Mouse (Mus musculus): Measurements from ENCODE around the gene Tmem150c. TPM values are rescaled to one million over a fixed set of nuclear protein-coding genes. Genes with fewer than 3 reads are reported as not detected.

The Tmem150c gene
- polyA plus RNA-seq, 1 experiment from 2014 or later: 8.2 TPM

DNA sequence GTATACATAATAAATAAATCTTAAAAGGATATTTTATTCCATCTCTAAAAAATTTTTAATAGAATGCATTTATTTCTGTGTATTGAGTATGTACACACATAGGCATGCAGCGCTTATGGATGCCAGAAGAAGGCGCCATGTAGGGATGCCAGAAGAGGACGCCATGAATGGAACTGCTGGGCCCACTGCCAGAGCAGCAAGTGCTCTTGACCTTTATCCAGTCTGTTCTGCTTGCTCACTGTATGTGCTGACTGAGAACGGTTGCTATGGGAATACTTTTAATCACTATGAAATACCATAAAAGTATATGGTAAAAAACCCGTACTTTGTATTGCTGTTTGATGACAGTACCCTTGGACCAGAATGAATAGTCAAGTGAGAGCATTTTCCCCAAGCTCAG, 116.2 kb downstream of the Tmem150c start:
- peaks cover 29% of the 10 kb centered on the region for H3K4me1 ChIP-seq
- WGBS: 88% methylated on average over 5 of the region's 5 CpGs

DNA sequence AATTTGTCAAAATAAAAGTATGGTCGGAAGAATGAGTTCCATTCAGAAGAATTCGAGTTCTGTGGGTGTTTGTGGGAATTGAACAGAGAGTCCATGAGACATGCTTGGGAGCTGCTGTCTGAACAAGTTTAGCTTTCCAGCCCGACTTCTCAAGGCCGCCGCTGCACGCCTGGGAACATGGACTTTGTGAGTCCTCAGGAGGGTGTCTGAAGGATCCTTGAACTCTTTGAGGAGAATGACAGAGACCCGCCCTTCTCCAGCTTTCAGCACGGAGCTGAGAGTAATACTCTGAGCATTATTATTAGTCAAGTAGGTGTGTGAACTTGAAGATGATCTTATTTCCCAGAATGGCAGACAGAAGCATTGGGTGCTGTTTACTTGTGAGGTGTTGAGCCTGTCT, 117.1 kb downstream of the Tmem150c start:
- WGBS: 95% methylated on average over 8 of the region's 8 CpGs
- Histone ChIP-seq H3K4me1 (peaks cover 22% of the 10 kb centered on the region), H3K9ac (no peak overlapping the region)

More for the DNA sequence above, 116.2 kb downstream of the Tmem150c start:
- ATAC-seq (ENCODE audit: low FRiP score): no peak
- Histone ChIP-seq H3K27me3 (no peaks in the 10 kb centered on the region), H3K9me3 (replicated peaks) (no peaks in the 10 kb centered on the region), H3K4me3 (no peak overlapping the region), H3K4me2 (replicated peaks) (no peak overlapping the region), H3K36me3 (no peaks in the 10 kb centered on the region), H3K9ac (no peak overlapping the region), H3K27ac (no peak overlapping the region)

DNA sequence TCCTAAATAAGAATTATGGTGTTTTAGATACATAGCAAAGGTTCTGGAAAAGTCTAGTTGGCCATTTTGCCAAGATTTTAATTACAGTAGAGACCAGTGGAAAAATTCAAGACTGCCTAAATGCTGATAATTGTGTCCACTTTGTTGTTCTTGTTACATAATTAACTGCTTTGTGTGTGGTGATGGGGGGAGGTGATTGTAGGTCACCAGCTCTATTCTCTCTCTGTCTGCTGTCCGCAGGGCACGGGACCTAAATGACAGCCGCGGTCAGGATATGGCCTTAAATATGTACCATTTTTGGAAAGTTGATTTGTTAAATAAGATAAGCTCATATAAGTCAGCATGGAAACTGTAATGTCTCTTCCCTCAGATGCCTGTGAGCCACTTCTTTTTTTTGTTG, 118.3 kb downstream of the Tmem150c start:
- Histone ChIP-seq H3K9ac (no peak overlapping the region), H3K27ac (no peak overlapping the region), H3K36me3 (peaks cover 6% of the 10 kb centered on the region; the same call in 1 of the 2 replicates), H3K27me3 (no peaks in the 10 kb centered on the region), H3K9me3 (replicated peaks) (no peaks in the 10 kb centered on the region), H3K4me3 (no peak overlapping the region), H3K4me2 (replicated peaks) (peak overlapping the region; percentile 73), H3K4me1 (peaks cover 22% of the 10 kb centered on the region)
- 69% methylated on average over 4 of the region's 4 CpGs for WGBS
- no peak for ATAC-seq (ENCODE audit: low FRiP score)

More for the DNA sequence above, 117.1 kb downstream of the Tmem150c start:
- no peak overlapping the region for H3K27ac ChIP-seq
- H3K4me2 ChIP-seq (replicated peaks): no peak overlapping the region
- no peak overlapping the region for H3K4me3 ChIP-seq
- H3K36me3 ChIP-seq: no peaks in the 10 kb centered on the region
- no peaks in the 10 kb centered on the region for H3K9me3 ChIP-seq (replicated peaks)
- no peaks in the 10 kb centered on the region for H3K27me3 ChIP-seq
- no peak for ATAC-seq (ENCODE audit: low FRiP score)

DNA sequence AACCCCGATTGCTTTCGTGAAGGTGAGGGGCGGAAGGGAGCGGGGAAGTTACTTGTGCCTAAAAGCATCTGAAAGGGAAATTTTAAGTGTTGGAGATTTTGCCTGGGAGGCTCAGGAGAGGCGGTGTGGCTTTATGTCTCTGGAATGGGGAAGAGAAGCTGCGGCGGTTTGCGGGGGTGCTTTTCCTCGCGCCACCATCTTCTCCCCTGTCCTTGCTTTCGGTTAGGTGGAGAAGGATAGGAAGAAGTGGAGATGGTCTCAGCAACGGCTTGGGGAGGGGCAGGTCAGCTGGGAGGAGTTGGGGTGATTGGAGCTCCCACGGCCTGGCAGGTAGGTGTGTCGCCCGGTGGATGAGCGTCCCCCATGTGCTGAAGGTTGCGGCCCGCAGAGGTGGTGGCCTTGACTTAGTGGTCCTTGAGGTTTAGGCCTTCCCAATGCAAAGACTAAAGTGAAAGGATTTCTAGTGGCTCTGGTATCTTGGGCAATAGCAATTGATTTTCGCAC, 119.3 kb downstream of the Tmem150c start:
- Histone ChIP-seq H3K4me3 (peak overlapping the region; percentile 96), H3K9me3 (replicated peaks) (no peaks in the 10 kb centered on the region), H3K4me1 (peaks cover 26% of the 10 kb centered on the region), H3K27me3 (no peaks in the 10 kb centered on the region), H3K27ac (peak overlapping the region; percentile 99), H3K9ac (peak overlapping the region; percentile 99), H3K4me2 (replicated peaks) (peak overlapping the region; percentile 73), H3K36me3 (peaks cover 10% of the 10 kb centered on the region)
- 2% methylated on average over 19 of the region's 19 CpGs for WGBS
- no peak for ATAC-seq (ENCODE audit: low FRiP score)

DNA sequence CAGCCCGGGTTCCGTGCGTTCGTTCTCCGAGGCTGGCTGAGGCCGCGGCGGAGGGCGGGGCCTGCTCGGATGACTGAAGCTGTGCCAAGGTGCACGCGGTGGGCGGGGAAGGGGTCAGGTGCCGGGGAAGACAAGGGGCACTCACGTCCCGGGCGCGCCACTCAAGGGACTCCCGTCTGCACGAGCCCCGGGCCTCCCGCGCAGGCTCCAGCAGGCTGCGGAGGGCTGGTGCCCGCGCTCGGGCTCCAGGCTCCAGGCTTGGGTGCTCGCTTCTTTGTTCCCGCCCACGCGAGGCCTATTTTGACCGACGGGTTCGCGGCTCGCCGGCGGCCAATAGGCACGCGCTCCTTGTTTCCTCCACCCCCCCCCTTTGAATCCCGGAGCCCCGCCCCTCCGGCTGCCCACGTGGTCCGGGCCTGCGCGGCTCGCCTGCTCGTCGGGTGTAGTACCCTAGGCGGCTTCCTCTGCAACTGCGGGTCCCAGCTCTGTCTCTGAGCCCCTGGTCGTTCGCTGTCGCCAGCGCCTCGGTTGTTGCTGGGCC, 119.9 kb downstream of the Tmem150c start, which contains the start of the genes Hnrnpdl and Enoph1:
Gene Hnrnpdl, minus strand, starts transcription at position 63 of the 541 bp plus-strand sequence.
Gene Enoph1, plus strand, starts transcription at position 384 of the 541 bp plus-strand sequence.
- peak within 1 kb of the TSS; percentile 99 for H3K9ac ChIP-seq
- H3K4me3 ChIP-seq: peak within 1 kb of the TSS; percentile 96
- peak within 1 kb of the TSS; percentile 99 for H3K27ac ChIP-seq
- peaks cover 14% of the 10 kb centered on the region for H3K36me3 ChIP-seq
- no peaks in the 10 kb centered on the region for H3K27me3 ChIP-seq
- H3K4me1 ChIP-seq: peaks cover 26% of the 10 kb centered on the region
- WGBS: under 1% methylated on average over 57 of the region's 57 CpGs
- peak within 1 kb of the TSS; percentile 73 for H3K4me2 ChIP-seq (replicated peaks)
- no peaks in the 10 kb centered on the region for H3K9me3 ChIP-seq (replicated peaks)
- ATAC-seq (ENCODE audit: low FRiP score): peak; percentile 92

DNA sequence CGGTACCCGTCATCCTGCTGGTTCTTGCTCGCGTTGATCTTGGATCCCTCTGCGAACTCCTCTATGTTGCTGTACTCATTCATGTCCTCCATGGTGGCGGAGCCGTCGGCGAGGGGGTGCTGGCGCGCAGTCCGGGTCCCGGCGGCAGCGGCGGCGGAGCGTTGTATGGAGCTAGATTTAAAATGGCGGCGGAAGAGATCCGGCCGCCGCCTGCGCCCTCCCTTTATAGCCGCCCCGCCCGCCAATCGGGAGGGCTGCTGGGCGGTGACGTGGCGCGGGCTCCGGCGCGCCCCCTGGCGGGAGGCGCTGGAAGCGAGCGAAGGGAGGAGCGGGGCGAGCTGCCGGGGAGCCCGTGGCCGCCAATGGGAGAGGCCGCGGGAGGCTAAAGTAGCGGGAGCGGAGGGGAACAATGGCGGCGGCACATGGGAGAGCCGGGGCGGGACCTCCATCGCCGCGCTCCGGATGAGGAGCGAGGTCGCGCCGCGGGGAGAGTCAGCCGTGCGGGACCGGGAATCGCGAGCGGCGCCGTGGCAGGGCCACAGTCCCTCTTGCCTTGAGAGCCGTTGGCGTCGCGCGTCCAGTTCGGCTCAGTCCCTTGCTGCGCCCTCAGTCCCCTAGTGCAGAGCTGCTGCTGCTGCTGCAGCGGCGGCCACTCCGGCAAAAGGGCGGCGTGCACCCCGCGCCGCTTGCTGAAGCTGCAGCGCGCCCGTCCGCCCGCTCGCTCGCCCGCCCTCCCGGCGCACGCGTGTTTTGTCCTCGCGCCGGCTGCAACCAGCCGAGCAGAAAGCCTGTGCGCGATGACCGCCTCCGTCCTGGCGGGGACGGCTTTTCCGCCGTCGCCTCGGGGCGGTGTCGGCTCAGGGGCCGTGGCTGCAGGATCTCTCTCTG, 120.7 kb downstream of the Tmem150c start:
- H3K27ac ChIP-seq: peak overlapping the region; percentile 99
- whole genome bisulfite sequencing: under 1% methylated on average over 105 of the region's 113 CpGs
- no peaks in the 10 kb centered on the region for H3K27me3 ChIP-seq
- peak overlapping the region; percentile 96 for H3K4me3 ChIP-seq
- ATAC-seq (ENCODE audit: low FRiP score): peak; percentile 74
- H3K36me3 ChIP-seq: peaks cover 21% of the 10 kb centered on the region
- no peaks in the 10 kb centered on the region for H3K9me3 ChIP-seq (replicated peaks)
- peak overlapping the region; percentile 99 for H3K9ac ChIP-seq
- peak overlapping the region; percentile 73 for H3K4me2 ChIP-seq (replicated peaks)
- peaks cover 31% of the 10 kb centered on the region for H3K4me1 ChIP-seq

DNA sequence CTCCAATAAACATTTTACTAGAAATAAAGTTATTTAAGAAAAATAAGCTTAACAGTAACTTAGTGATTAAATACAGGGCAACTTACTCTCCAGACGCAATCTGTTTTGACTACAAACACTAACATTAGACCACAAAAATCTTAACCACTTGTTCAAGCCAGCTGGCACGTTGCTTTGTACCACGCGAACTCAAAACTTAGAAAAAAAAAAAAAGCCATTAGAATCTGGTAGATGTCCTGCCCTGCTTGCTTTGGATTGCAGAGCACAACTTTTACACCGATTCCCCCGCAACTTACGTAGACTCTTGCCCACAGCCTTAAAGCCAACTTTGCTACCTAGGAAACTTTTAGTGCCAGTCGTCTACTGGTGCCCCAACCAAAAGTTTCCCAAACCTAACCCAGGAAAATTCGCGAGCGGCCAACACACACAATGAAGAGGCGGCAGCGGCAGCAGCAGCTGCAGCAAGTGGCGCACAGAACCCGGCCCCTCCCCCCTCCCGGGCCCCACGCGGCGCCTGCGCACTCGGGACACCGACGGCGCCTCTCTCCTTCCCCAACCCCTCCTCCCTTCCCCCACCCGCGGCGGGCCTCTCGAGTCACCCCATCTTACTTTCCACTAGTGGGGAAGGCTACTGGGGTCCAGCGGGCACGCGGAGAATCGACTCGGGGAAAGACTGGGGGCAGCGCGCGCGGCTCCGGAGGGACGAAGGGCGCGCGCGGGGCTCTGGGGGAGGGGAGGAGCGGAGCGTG, 121.5 kb downstream of the Tmem150c start:
- Histone ChIP-seq H3K4me2 (replicated peaks) (peak overlapping the region; percentile 73), H3K4me1 (peaks cover 32% of the 10 kb centered on the region), H3K9ac (peak overlapping the region; percentile 99), H3K9me3 (replicated peaks) (no peaks in the 10 kb centered on the region), H3K27ac (peak overlapping the region; percentile 99), H3K27me3 (no peaks in the 10 kb centered on the region), H3K36me3 (peaks cover 27% of the 10 kb centered on the region), H3K4me3 (peak overlapping the region; percentile 96)
- 2% methylated on average over 45 of the region's 45 CpGs for WGBS
- ATAC-seq (ENCODE audit: low FRiP score): peak; percentile 27

DNA sequence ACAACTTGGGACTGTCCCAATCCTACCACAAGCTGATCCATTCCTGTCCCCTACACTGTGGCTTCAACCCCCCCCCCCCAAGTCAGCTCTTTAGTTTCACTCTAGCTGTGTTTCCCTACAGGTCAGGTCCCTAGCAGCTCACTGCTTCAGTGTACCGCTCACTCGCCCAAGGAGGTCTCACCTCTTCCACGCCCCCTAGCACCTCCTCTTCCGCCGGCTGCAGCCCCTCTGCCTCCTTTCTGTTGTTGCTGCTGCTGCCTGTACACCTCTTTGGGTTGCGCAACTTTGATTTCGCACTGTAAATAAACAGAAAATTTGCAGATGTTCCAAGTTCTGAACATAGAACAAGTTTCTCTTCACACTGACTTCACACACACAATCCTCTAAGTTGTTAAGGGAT, 122.9 kb downstream of the Tmem150c start:
- WGBS: 35% methylated on average over 7 of the region's 7 CpGs
- Histone ChIP-seq H3K27ac (no peak overlapping the region), H3K4me2 (replicated peaks) (peak overlapping the region; percentile 73), H3K4me3 (peak overlapping the region; percentile 96), H3K4me1 (peaks cover 32% of the 10 kb centered on the region), H3K9me3 (replicated peaks) (no peaks in the 10 kb centered on the region), H3K36me3 (peaks cover 42% of the 10 kb centered on the region), H3K27me3 (no peaks in the 10 kb centered on the region), H3K9ac (peak overlapping the region; percentile 99)
- no peak for ATAC-seq (ENCODE audit: low FRiP score)

DNA sequence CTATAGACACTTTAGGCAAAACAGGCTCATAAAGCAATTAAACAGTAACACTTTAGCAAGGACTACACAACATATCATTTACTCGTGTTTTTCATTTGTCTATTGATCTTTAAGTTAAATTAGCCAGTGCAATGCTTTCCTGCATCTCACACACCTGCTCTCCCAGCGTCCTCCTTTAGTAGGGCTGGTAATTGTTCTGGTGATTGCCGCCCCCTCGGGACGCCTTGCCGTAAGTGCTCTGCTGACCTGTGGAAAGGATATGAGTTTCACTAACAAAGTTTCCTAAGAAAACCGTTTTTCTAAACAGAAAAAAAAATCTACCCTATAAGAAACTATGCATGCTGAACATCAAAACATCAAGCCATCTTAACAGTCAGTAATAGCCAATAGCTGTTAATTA, 123.7 kb downstream of the Tmem150c start:
- no peak for ATAC-seq (ENCODE audit: low FRiP score)
- peaks cover 46% of the 10 kb centered on the region for H3K36me3 ChIP-seq

DNA sequence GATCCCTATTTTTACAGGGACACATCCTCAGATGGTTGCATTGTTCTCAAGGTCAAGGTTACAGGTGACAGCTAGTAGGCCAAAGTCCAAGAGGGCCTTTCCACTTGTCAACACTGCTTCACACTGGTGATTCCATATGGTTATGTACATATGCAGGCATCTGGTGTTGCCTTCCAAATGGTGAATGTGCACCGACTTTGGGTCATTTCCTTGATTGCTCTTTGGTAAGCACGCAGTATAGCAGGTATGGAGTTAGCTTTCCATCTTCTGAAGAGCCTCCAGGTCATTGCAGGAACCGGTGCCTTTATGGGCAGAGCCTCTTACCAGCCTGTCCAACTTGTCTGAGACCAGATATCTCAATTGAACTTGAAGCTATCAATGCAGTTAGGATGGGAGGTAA, 127.0 kb downstream of the Tmem150c start:
- no peaks in the 10 kb centered on the region for H3K27me3 ChIP-seq
- peaks cover 30% of the 10 kb centered on the region for H3K4me1 ChIP-seq
- H3K36me3 ChIP-seq: peaks cover 46% of the 10 kb centered on the region
- no peak overlapping the region for H3K4me2 ChIP-seq (replicated peaks)
- WGBS: 86% methylated on average over 3 of the region's 3 CpGs
- H3K4me3 ChIP-seq: no peak overlapping the region
- H3K9ac ChIP-seq: no peak overlapping the region
- ATAC-seq (ENCODE audit: low FRiP score): no peak
- H3K27ac ChIP-seq: no peak overlapping the region
- H3K9me3 ChIP-seq (replicated peaks): no peaks in the 10 kb centered on the region

More for the DNA sequence above, 123.7 kb downstream of the Tmem150c start:
- Histone ChIP-seq H3K9me3 (replicated peaks) (no peaks in the 10 kb centered on the region), H3K9ac (0 out of 2 replicates have a peak overlapping the region, but pooled peaks have one; percentile 99), H3K4me1 (peaks cover 30% of the 10 kb centered on the region), H3K4me2 (replicated peaks) (peak overlapping the region; percentile 73), H3K27ac (no peak overlapping the region), H3K4me3 (peak overlapping the region; percentile 96; the same call in 1 of the 2 replicates), H3K27me3 (no peaks in the 10 kb centered on the region)
- WGBS: 54% methylated on average over 7 of the region's 7 CpGs

DNA sequence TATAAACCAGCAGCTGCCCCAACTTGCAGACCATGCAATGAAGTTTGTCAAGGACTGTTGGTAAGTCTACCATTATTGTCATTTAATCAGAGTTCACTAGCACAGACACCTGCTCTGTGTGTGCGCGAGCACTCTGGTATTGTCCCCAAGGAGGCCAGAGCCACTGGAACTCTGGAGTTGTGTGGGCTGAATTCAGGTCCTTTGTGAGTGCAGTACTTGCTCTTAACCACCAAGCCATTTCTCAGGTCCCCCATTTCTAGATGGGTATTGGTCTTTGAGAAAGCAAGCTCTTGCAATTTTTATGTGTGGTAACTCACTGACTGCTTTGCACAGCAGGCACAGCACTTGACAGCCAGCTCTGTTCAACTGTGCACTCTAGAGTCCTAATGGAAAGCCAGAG, 127.5 kb downstream of the Tmem150c start:
- ATAC-seq (ENCODE audit: low FRiP score): no peak
- 89% methylated on average over 2 of the region's 2 CpGs for WGBS

DNA sequence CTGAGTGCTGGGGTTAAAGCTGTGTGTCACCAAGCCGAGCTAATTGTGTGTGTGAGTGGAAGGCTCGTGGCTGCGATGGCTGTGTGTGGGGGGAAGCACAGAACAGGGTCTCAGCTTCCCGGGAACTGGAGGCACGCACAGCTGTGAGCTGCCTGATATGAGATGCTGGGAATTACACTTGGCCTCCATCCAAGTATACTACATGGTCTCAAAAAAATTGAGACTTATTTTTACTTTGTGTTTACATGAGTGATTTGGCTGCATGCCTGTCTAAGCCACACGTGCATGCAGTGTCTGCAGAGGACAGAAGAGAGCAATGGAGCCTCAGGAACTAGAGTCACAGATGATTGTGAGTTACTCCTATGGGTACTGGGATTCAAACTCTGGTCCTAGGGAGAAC, 129.5 kb downstream of the Tmem150c start:
- 45% methylated on average over 6 of the region's 6 CpGs for WGBS
- peak; percentile 46 for ATAC-seq (ENCODE audit: low FRiP score)
- peak overlapping the region; percentile 40; the same call in 1 of the 2 replicates for H3K27ac ChIP-seq

More for the DNA sequence above, 127.5 kb downstream of the Tmem150c start:
- Histone ChIP-seq H3K36me3 (peaks cover 46% of the 10 kb centered on the region), H3K27me3 (no peaks in the 10 kb centered on the region), H3K4me2 (replicated peaks) (no peak overlapping the region), H3K9me3 (replicated peaks) (no peaks in the 10 kb centered on the region), H3K4me3 (no peak overlapping the region), H3K27ac (no peak overlapping the region), H3K4me1 (peaks cover 26% of the 10 kb centered on the region), H3K9ac (no peak overlapping the region)

More for the DNA sequence above, 129.5 kb downstream of the Tmem150c start:
- peaks cover 36% of the 10 kb centered on the region for H3K36me3 ChIP-seq
- no peak overlapping the region for H3K4me2 ChIP-seq (replicated peaks)
- H3K9ac ChIP-seq: no peak overlapping the region
- peaks cover 11% of the 10 kb centered on the region for H3K4me1 ChIP-seq
- no peaks in the 10 kb centered on the region for H3K27me3 ChIP-seq
- H3K4me3 ChIP-seq: no peak overlapping the region
- no peaks in the 10 kb centered on the region for H3K9me3 ChIP-seq (replicated peaks)
